Mouse (Mus musculus): ENCODE measurements around the gene Spout1.
A peak's percentile ranks its signal among the peaks of the same experiment; 100 is the strongest.

The Spout1 gene

DNA sequence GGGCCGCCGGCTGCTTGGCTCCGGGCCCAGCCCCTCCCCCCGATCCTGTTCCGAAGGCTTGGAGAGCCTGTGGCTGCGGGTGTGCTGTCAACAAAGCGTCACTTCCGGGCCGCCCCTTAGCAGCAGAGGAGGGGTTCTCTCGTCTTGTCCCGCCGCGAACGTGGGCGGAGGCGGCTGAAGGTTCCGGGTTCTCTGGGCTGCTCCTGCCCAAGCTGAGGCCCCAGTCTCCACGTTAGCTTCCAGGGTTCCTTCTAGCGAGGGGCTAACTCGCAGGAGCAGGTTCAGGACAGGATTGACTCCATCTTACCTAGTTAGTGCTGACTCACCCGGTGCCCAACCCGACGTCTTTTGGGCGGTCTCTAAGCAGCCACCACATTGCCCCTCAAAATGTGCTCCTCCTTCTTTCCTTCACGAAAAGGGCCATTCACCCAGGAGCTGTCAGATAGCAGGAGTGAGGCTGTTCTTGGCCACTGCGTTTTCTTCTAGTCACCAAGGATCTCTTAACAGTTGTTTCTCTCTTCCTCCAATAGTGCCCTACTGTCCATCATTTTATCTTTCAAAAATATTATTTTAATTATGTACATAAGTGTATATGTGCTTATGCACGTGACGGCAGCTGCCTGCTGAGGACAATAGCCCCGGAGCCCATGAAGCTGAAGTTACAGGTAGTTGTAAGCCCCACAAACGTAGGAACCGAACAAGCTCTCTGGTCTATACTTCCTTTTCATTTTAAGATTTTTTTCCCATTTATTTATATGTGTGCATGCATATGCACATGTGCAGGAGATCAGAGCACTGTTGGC, 53.6 kb downstream of the Spout1 start, which contains the start of gene Zer1:
Zer1 (minus strand) TSS at position 114 of the 803 bp plus-strand sequence.
- peak; percentile 87 to 89 for DNase-seq

DNA sequence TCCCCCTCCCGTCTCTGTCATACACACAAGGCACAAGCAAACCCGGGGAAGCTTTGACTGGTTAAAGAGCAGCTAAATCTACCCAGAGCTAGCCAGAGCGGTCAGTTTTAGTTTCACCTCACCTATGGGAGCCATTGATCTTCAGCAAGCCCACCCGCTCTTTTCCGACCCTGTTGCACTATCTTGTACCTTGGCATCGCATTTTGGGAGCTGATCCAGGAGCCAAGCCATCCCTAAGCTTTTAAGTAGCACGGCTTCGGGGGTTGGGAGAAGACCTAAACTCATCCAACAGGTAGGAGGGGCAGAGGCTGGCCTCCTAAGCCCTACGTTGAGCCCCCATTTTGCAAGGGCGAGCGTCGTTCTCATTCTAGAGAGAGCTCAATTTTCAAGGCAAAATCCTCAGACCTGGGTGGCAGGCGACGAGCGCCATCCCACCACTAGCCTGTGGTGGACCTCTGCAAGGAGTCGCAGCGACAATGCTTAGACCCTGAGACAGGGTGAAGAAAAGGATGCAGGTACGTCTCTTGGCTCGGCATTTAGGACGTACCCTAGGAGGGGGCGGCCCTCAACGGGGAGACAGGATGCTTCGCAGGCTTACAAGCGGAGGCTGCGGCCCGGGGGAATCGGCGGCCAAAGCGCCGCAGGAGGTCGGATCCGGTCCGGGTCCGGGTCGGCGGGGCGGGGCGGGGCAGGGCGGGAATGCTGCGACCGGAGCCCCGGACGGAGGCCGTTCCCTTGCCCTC, 54.4 kb downstream of the Spout1 start:
- no peak for DNase-seq
